Mouse (Mus musculus) intestine, postnatal 0 days (tissue): Measurements from ENCODE around the gene Fam192a. TPM values are rescaled to one million over a fixed set of nuclear protein-coding genes. Genes with fewer than 3 reads are reported as not detected.

Source experiments
- ATAC-seq: fragments of 200-750 bp; cut with Nextera tagmentation; 2 replicates; pipeline ENCODE4 v1.8.0; 2017; ENCODE audit warnings: mild to moderate bottlenecking, moderate TSS enrichment, moderate library complexity
- H3K27ac ChIP-seq: fragments of 300-500 bp; sonication (generic); 2 replicates; pipeline ENCODE4 v1.5.1; 2014; ENCODE audit warnings: mild to moderate bottlenecking, low read depth, low read length, moderate library complexity
- H3K27me3 ChIP-seq: fragments of 300-500 bp; sonication (generic); replicated peaks from 2 replicates; pipeline ENCODE4 v1.6.1; 2014; ENCODE audit warnings: low read length, mixed read lengths; ENCODE audit not compliant: control insufficient read depth, insufficient read depth
- H3K36me3 ChIP-seq: fragments of 300-500 bp; sonication (generic); 2 replicates; pipeline ENCODE4 v1.6.1; 2014; ENCODE audit warnings: mild to moderate bottlenecking, moderate library complexity; ENCODE audit not compliant: control insufficient read depth, insufficient read depth
- H3K4me1 ChIP-seq: fragments of 300-500 bp; sonication (generic); replicated peaks from 2 replicates; pipeline ENCODE4 v1.6.1; 2014; ENCODE audit warnings: antibody characterized with exemption, low read length, mixed read lengths; ENCODE audit not compliant: control insufficient read depth, insufficient read depth
- H3K4me2 ChIP-seq: fragments of 300-500 bp; sonication (generic); replicated peaks from 2 replicates; pipeline ENCODE4 v1.6.1; 2014; ENCODE audit warnings: low read depth, mild to moderate bottlenecking, moderate library complexity
- H3K4me3 ChIP-seq: fragments of 300-500 bp; sonication (generic); 2 replicates; pipeline ENCODE4 v1.5.1; 2014; ENCODE audit warnings: low read depth, low read length
- H3K9ac ChIP-seq: fragments of 300-500 bp; sonication (generic); 2 replicates; pipeline ENCODE4 v1.6.1; 2014; ENCODE audit warnings: mild to moderate bottlenecking, low read depth, low read length
- H3K9me3 ChIP-seq: fragments of 300-500 bp; sonication (generic); 2 replicates; pipeline ENCODE4 v1.6.1; 2016; ENCODE audit warnings: mixed run types; ENCODE audit not compliant: control insufficient read depth
- CTCF ChIP-seq: sonication (generic); IDR thresholded peaks from 2 replicates; pipeline ENCODE4 v1.5.1; 2016; ENCODE audit warnings: low read depth, mild to moderate bottlenecking, control low read depth, antibody characterized with exemption, moderate library complexity
- WGBS: fragments of 180-500 bp; shearing (Covaris S2); extraction: QIAGEN DNeasy Blood & Tissue Kit; methylation state at CpG from one replicate; pipeline ENCODE4 v1.1.7; 2014; 5-methylcytosine and 5-hydroxymethylcytosine counted together
- polyA plus RNA-seq: library from polyadenylated mRNA; unstranded; fragments of >200 nt; fragmentation: Nextera tagmentation; extraction: Ambion mirVana; gene quantifications from 2 replicates; pipeline ENCODE4 v1.2.1, GENCODE M21; 2015

The Fam192a gene
- polyA plus RNA-seq, 1 experiment from 2014 or later = 44.5 TPM

- TF ChIP-seq CTCF = no peak
- H3K4me3 ChIP-seq = peak overlapping the region; percentile 65
- no peaks in the 10 kb centered on the region for H3K4me1 ChIP-seq
- peak overlapping the region; percentile 98 for H3K4me2 ChIP-seq
- H3K27me3 ChIP-seq = peaks cover 10% of the 10 kb centered on the region; the same call in 1 of the 2 replicates
- H3K27ac ChIP-seq = no peak overlapping the region
- WGBS = under 1% methylated on average over 34 of the region's 34 CpGs
- no peaks in the 10 kb centered on the region for H3K9me3 ChIP-seq
- no peak; the same call in 1 of the 2 replicates for ATAC-seq
- H3K9ac ChIP-seq = peak overlapping the region; percentile 58
- H3K36me3 ChIP-seq = no peaks in the 10 kb centered on the region
These were observed 69.3 kb downstream of the Fam192a start for GRCm38 (mm10) chr8:94532525-94532872.

GRCm38 (mm10) chr8:94532000-94532399 is 69.8 kb downstream of the Fam192a start:
- no peaks in the 10 kb centered on the region for H3K9me3 ChIP-seq
- no peak for TF ChIP-seq CTCF
- no peak for ATAC-seq
- H3K4me1 ChIP-seq = no peaks in the 10 kb centered on the region
- no peak overlapping the region for H3K9ac ChIP-seq
- WGBS = 4% methylated on average over 8 of the region's 8 CpGs
- peak overlapping the region; percentile 98; the same call in 1 of the 2 replicates for H3K4me2 ChIP-seq
- H3K27ac ChIP-seq = no peak overlapping the region
- H3K36me3 ChIP-seq = no peaks in the 10 kb centered on the region
- H3K4me3 ChIP-seq = no peak overlapping the region
- H3K27me3 ChIP-seq = peaks cover 10% of the 10 kb centered on the region; the same call in 1 of the 2 replicates

- no peak overlapping the region for H3K4me2 ChIP-seq
- no peaks in the 10 kb centered on the region for H3K4me1 ChIP-seq
- no peak overlapping the region for H3K4me3 ChIP-seq
- TF ChIP-seq CTCF = no peak
- H3K36me3 ChIP-seq = no peaks in the 10 kb centered on the region
- WGBS = 90% methylated on average over 4 of the region's 4 CpGs
- no peak overlapping the region for H3K9ac ChIP-seq
- ATAC-seq = no peak
- peaks cover 10% of the 10 kb centered on the region; the same call in 1 of the 2 replicates for H3K27me3 ChIP-seq
- H3K9me3 ChIP-seq = no peaks in the 10 kb centered on the region
- H3K27ac ChIP-seq = no peak overlapping the region
These were observed 71.2 kb downstream of the Fam192a start for GRCm38 (mm10) chr8:94530643-94531042.

GRCm38 (mm10) chr8:94529875-94530274 is 71.9 kb downstream of the Fam192a start:
- Histone ChIP-seq H3K4me2 (no peak overlapping the region), H3K9ac (no peak overlapping the region), H3K4me3 (no peak overlapping the region), H3K4me1 (no peaks in the 10 kb centered on the region), H3K9me3 (no peaks in the 10 kb centered on the region), H3K36me3 (no peaks in the 10 kb centered on the region), H3K27ac (no peak overlapping the region), H3K27me3 (peaks cover 8% of the 10 kb centered on the region; the same call in 1 of the 2 replicates)
- TF ChIP-seq CTCF = no peak
- WGBS = 73% methylated on average over 4 of the region's 4 CpGs
- ATAC-seq = no peak

- H3K4me2 ChIP-seq = no peak overlapping the region
- ATAC-seq = no peak
- no peaks in the 10 kb centered on the region for H3K36me3 ChIP-seq
- H3K4me1 ChIP-seq = no peaks in the 10 kb centered on the region
- no peak overlapping the region for H3K9ac ChIP-seq
- no peak overlapping the region for H3K27ac ChIP-seq
- 43% methylated on average over 4 of the region's 4 CpGs for WGBS
- TF ChIP-seq CTCF = peak; percentile 79
- no peak overlapping the region for H3K4me3 ChIP-seq
- H3K9me3 ChIP-seq = no peaks in the 10 kb centered on the region
- H3K27me3 ChIP-seq = peaks cover 2% of the 10 kb centered on the region; the same call in 1 of the 2 replicates
These were observed 73.6 kb downstream of the Fam192a start for GRCm38 (mm10) chr8:94528245-94528644.

- H3K9ac ChIP-seq = no peak overlapping the region
- no peak overlapping the region for H3K27ac ChIP-seq
- WGBS = 66% methylated on average over 7 of the region's 7 CpGs
- no peak for TF ChIP-seq CTCF
- no peaks in the 10 kb centered on the region for H3K4me1 ChIP-seq
- no peaks in the 10 kb centered on the region for H3K9me3 ChIP-seq
- H3K36me3 ChIP-seq = no peaks in the 10 kb centered on the region
- no peaks in the 10 kb centered on the region for H3K27me3 ChIP-seq
- no peak overlapping the region for H3K4me2 ChIP-seq
- peak; percentile 51; the same call in 1 of the 2 replicates for ATAC-seq
- H3K4me3 ChIP-seq = no peak overlapping the region
These were observed 74.6 kb downstream of the Fam192a start for GRCm38 (mm10) chr8:94527178-94527577.

- ATAC-seq = no peak
- H3K27me3 ChIP-seq = no peaks in the 10 kb centered on the region
- H3K4me1 ChIP-seq = no peaks in the 10 kb centered on the region
- no peak overlapping the region for H3K4me3 ChIP-seq
- no peak overlapping the region for H3K9ac ChIP-seq
- no peak overlapping the region for H3K27ac ChIP-seq
- H3K36me3 ChIP-seq = no peaks in the 10 kb centered on the region
- no peak overlapping the region for H3K4me2 ChIP-seq
- 86% methylated on average over 9 of the region's 9 CpGs for WGBS
- no peak for TF ChIP-seq CTCF
- H3K9me3 ChIP-seq = no peaks in the 10 kb centered on the region
These were observed 77.2 kb downstream of the Fam192a start for GRCm38 (mm10) chr8:94524554-94524953.

Other genes with a start within 250 kb of the Fam192a start
- 135 and 154 TPM in 2 replicates for gene Herpud1, start 215.6 kb downstream of the Fam192a start, polyA plus RNA-seq
- 0.50 and 0.75 TPM in 2 replicates for gene Nlrc5, start 167.6 kb downstream of the Fam192a start, polyA plus RNA-seq
- 4.4 and 4.6 TPM in 2 replicates for gene Cpne2, start 69.0 kb downstream of the Fam192a start, polyA plus RNA-seq
- gene Rspry1, start 60 bp downstream of the Fam192a start, polyA plus RNA-seq = 17.5 and 19.1 TPM in 2 replicates
- gene Arl2bp, start 64.6 kb upstream of the Fam192a start, polyA plus RNA-seq = 78.3 and 79.0 TPM in 2 replicates
- gene Pllp, start 94.3 kb upstream of the Fam192a start, polyA plus RNA-seq = 25.3 and 26.3 TPM in 2 replicates
- 0.05 TPM in 1 of 2 replicates, not detected in the other for gene Ccl22, start 143.6 kb upstream of the Fam192a start, polyA plus RNA-seq
- gene Cx3cl1, start 170.0 kb upstream of the Fam192a start, polyA plus RNA-seq = 91.8 and 95.5 TPM in 2 replicates
- gene Ccl17, start 208.5 kb upstream of the Fam192a start, polyA plus RNA-seq = 1.2 and 1.3 TPM in 2 replicates
- gene Coq9, start 236.3 kb upstream of the Fam192a start, polyA plus RNA-seq = 79.4 and 80.7 TPM in 2 replicates
- gene Ciapin1, start 236.4 kb upstream of the Fam192a start, polyA plus RNA-seq = 88.1 and 95.1 TPM in 2 replicates